Mouse (Mus musculus) liver, embryonic 16.5 days (tissue): ENCODE data around the gene Dram1. TPM values are rescaled to one million over a fixed set of nuclear protein-coding genes. Genes with fewer than 3 reads are reported as not detected.

Experiments used
- ATAC-seq: fragments of 200-750 bp; cut with Nextera tagmentation; 2 replicates; pipeline ENCODE4 v1.8.0; 2017; ENCODE audit warnings: low read depth, mild to moderate bottlenecking, moderate number of reproducible peaks, moderate library complexity
- H3K27ac ChIP-seq: fragments of 300-500 bp; sonication (generic); 2 replicates; pipeline ENCODE4 v1.5.1; 2014; ENCODE audit warnings: mild to moderate bottlenecking, low read length
- H3K27me3 ChIP-seq: fragments of 300-500 bp; sonication (generic); 2 replicates; pipeline ENCODE4 v1.6.1; 2014; ENCODE audit warnings: low read depth, low read length, mixed read lengths; ENCODE audit not compliant: control insufficient read depth, insufficient read depth
- H3K36me3 ChIP-seq: fragments of 300-500 bp; sonication (generic); 2 replicates; pipeline ENCODE4 v1.6.1; 2014; ENCODE audit warnings: mild to moderate bottlenecking; ENCODE audit not compliant: control insufficient read depth, insufficient read depth
- H3K4me1 ChIP-seq: fragments of 300-500 bp; sonication (generic); 2 replicates; pipeline ENCODE4 v1.6.1; 2014; ENCODE audit warnings: low read depth, low read length, mixed read lengths; ENCODE audit not compliant: control insufficient read depth
- H3K4me2 ChIP-seq: fragments of 300-500 bp; sonication (generic); 2 replicates; pipeline ENCODE4 v1.6.1; 2014; ENCODE audit warnings: low read depth, low read length, mixed read lengths
- H3K4me3 ChIP-seq: fragments of 300-500 bp; sonication (generic); 2 replicates; pipeline ENCODE4 v1.5.1; 2014; ENCODE audit warnings: low read depth, mild to moderate bottlenecking, low read length
- H3K9ac ChIP-seq: fragments of 300-500 bp; sonication (generic); 2 replicates; pipeline ENCODE4 v1.6.1; 2014; ENCODE audit warnings: low read depth, low read length
- H3K9me3 ChIP-seq: fragments of 300-500 bp; sonication (generic); replicated peaks from 2 replicates; pipeline ENCODE4 v1.6.1; 2016; ENCODE audit warnings: low read length; ENCODE audit not compliant: control insufficient read depth
- WGBS: fragments of 180-500 bp; shearing (Covaris S2); extraction: QIAGEN DNeasy Blood & Tissue Kit; methylation state at CpG from one replicate; pipeline ENCODE4 v1.1.7; 2014; ENCODE audit not compliant: insufficient replicate concordance; 5-methylcytosine and 5-hydroxymethylcytosine counted together
- polyA plus RNA-seq: library from polyadenylated mRNA; unstranded; fragments of >200 nt; fragmentation: Nextera tagmentation; extraction: Ambion mirVana; gene quantifications from 2 replicates; pipeline ENCODE4 v1.2.1, GENCODE M21; 2015

Gene Dram1
- polyA plus RNA-seq, 1 experiment from 2014 or later, result 2.5 TPM

DNA sequence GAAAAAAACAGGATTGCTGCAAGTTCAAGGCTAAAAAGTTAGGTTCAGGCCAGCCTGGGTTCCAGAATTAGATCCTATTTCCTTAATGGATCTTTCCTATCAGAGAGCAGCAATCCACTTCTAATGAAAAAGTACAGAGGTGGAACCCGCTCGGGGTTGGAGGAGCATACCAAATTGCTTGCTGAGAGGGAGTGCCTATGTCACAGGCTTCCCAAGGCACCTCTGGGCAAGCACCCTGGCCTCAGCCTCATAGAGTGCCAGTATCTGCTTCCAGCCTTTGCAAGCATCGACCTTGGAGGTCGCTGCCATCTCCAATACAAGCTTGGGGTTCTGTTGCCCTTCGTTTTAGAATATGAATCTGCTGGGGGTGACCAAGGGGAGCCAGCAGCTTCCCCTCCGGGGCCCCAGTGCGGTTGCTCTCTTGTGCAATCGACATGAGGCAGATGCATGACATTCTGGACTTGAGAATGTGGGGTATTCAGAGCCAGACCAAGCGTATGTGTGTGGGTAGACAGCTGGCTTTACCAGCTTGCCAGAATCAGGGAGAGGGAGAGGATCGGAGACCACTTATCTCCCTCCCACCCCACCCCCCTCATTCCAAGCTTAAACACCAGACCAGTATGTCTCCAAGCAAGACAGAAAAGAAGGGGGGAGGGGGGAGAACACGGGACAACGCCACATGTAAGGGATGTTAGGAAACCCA lies 58.0 kb downstream of the Dram1 start:
- Histone ChIP-seq H3K27ac (no peak overlapping the region), H3K4me2 (no peak overlapping the region)
- ATAC-seq, result no peak

DNA sequence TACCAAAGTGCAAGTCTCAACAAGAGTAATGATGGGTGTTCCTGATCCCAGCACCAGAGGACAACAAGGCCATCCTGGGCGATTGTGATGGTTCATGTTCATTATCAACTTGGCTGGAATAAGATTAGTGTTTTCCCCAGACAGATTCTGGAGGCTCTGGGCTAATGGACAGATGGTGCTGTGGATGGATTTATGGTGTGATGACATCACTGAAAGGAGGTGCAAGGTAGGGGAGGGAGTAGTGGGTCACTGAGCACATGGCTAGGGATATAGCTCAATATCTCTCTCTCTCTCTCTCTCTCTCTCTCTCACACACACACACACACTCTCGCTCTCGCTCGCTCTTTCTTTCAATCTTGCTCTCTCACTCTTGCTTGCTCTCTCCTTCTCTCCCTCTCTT lies 60.7 kb downstream of the Dram1 start:
- no peaks in the 10 kb centered on the region; the same call in 1 of the 2 replicates for H3K4me1 ChIP-seq
- WGBS, result 62% methylated on average over 4 of the region's 4 CpGs

More for the DNA sequence above, 58.0 kb downstream of the Dram1 start:
- WGBS, result 41% methylated on average over 12 of the region's 12 CpGs
- no peak overlapping the region for H3K4me3 ChIP-seq
- H3K27me3 ChIP-seq, result no peaks in the 10 kb centered on the region
- no peaks in the 10 kb centered on the region for H3K36me3 ChIP-seq
- H3K9me3 ChIP-seq, result no peaks in the 10 kb centered on the region
- no peak overlapping the region for H3K9ac ChIP-seq
- H3K4me1 ChIP-seq, result no peaks in the 10 kb centered on the region; the same call in 1 of the 2 replicates

DNA sequence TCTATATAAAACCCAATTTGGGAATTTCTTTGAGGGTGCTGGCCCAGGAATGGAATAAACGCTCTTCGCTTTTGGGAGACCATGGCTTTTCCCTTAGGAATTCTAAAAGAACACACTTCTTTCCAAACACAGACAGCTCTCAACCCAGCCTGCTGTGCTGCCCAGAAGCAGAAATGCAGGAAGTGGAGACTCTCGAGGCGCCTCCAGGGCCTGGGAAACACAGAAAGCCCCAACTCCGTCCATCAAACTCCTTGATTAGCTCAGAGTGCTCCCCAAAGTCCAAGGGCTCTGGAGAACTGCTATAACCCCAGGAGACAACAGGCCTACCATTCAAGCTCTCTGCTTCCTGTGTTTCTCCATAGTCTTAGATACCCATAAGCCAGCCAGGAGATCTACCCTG lies 61.7 kb downstream of the Dram1 start:
- Histone ChIP-seq H3K9ac (no peak overlapping the region), H3K36me3 (no peaks in the 10 kb centered on the region), H3K4me3 (no peak overlapping the region), H3K4me1 (no peaks in the 10 kb centered on the region; the same call in 1 of the 2 replicates), H3K27me3 (no peaks in the 10 kb centered on the region), H3K27ac (no peak overlapping the region), H3K9me3 (no peaks in the 10 kb centered on the region), H3K4me2 (no peak overlapping the region)
- WGBS, result 61% methylated on average over 5 of the region's 5 CpGs
- ATAC-seq, result no peak

More for the DNA sequence above, 60.7 kb downstream of the Dram1 start:
- no peak overlapping the region for H3K4me3 ChIP-seq
- no peak overlapping the region for H3K4me2 ChIP-seq
- no peak for ATAC-seq
- no peaks in the 10 kb centered on the region for H3K27me3 ChIP-seq
- H3K27ac ChIP-seq, result no peak overlapping the region
- no peaks in the 10 kb centered on the region for H3K36me3 ChIP-seq
- H3K9me3 ChIP-seq, result no peaks in the 10 kb centered on the region
- H3K9ac ChIP-seq, result no peak overlapping the region

DNA sequence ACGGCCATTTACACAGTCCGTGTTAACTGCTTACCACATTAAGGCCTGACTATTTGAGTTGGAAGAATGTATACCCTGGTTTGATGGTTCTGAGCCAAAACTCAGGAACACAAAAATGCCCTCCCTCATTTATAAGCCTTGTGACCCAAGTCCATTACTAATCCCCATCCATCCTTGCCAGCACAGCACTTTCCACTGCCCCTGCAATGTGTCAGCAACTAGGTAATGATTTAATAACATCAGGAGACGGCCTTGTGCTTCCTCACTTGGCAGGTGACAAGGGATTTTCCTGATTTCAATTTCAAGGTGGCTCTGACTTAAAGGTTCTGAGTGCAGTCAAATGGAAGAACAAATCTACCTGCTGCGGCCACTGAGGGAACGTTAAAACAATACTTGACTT lies 64.0 kb downstream of the Dram1 start:
- Histone ChIP-seq H3K4me2 (no peak overlapping the region), H3K4me1 (no peaks in the 10 kb centered on the region), H3K36me3 (no peaks in the 10 kb centered on the region), H3K27ac (no peak overlapping the region), H3K9ac (no peak overlapping the region), H3K27me3 (no peaks in the 10 kb centered on the region), H3K9me3 (no peaks in the 10 kb centered on the region), H3K4me3 (no peak overlapping the region)
- no peak for ATAC-seq
- 75% methylated on average over 5 of the region's 5 CpGs for WGBS

DNA sequence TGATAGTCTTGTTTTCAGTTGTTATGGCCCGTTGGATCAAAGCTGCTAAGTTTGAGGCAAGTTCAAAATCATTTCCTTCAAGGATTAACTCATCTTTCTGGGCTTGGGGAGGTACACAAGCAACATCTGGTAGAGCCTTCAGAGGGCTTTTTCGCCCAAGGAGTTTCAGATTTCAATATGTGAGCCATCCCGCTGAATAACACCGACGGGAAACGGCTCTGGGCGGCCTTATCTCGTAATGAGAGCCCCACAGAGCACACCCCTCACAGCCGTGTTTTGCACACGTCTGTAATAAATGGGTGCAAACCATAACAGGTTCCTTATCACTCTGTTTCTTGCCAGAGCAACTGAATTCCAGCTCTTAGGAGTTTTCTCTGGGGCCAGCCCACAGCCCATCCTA lies 69.0 kb downstream of the Dram1 start:
- no peak for ATAC-seq
- Histone ChIP-seq H3K27ac (no peak overlapping the region), H3K36me3 (no peaks in the 10 kb centered on the region), H3K27me3 (no peaks in the 10 kb centered on the region), H3K4me1 (no peaks in the 10 kb centered on the region), H3K4me2 (no peak overlapping the region), H3K9me3 (no peaks in the 10 kb centered on the region), H3K9ac (no peak overlapping the region), H3K4me3 (no peak overlapping the region)
- 63% methylated on average over 10 of the region's 10 CpGs for WGBS

DNA sequence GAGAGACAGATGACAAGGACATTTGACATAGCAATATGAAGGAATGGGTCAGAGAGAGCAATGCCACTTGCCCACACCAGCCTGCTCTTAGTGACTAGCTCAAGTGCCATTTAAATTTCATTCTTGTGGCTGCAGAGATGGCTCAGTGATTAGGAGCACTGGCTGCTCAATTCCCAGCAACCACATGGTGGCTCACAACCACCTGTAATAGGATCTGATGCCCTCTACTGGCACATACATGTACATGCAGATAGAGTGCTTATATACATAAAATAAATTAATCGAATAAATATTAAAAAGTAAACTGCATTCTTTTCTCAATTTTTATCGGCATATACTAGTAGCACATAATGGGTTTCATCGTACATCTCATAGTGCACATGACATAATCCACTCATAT lies 72.6 kb downstream of the Dram1 start:
- 81% methylated on average over 3 of the region's 3 CpGs for WGBS
- Histone ChIP-seq H3K27me3 (no peaks in the 10 kb centered on the region), H3K4me1 (no peaks in the 10 kb centered on the region), H3K27ac (no peak overlapping the region), H3K9ac (no peak overlapping the region), H3K9me3 (no peaks in the 10 kb centered on the region), H3K36me3 (no peaks in the 10 kb centered on the region), H3K4me2 (no peak overlapping the region), H3K4me3 (no peak overlapping the region)
- ATAC-seq, result no peak

- Histone ChIP-seq H3K4me3 (no peak overlapping the region), H3K9ac (no peak overlapping the region), H3K4me1 (no peaks in the 10 kb centered on the region), H3K27me3 (no peaks in the 10 kb centered on the region), H3K36me3 (no peaks in the 10 kb centered on the region), H3K27ac (no peak overlapping the region), H3K9me3 (no peaks in the 10 kb centered on the region), H3K4me2 (no peak overlapping the region)
- WGBS, result under 1% methylated on average over 4 of the region's 4 CpGs
- no peak for ATAC-seq
Measured at GRCm38 (mm10) chr10:88304302-88304701, 74.6 kb downstream of the Dram1 start.

GRCm38 (mm10) chr10:88303079-88303478 lies 75.8 kb downstream of the Dram1 start:
- no peak for ATAC-seq
- H3K4me3 ChIP-seq, result no peak overlapping the region
- no peaks in the 10 kb centered on the region for H3K4me1 ChIP-seq
- H3K36me3 ChIP-seq, result no peaks in the 10 kb centered on the region
- no peak overlapping the region for H3K9ac ChIP-seq
- H3K9me3 ChIP-seq, result no peaks in the 10 kb centered on the region
- 70% methylated on average over 11 of the region's 11 CpGs for WGBS
- no peak overlapping the region for H3K27ac ChIP-seq
- no peaks in the 10 kb centered on the region for H3K27me3 ChIP-seq
- H3K4me2 ChIP-seq, result no peak overlapping the region

- Histone ChIP-seq H3K4me3 (no peak overlapping the region), H3K4me1 (no peaks in the 10 kb centered on the region), H3K9ac (no peak overlapping the region), H3K9me3 (no peaks in the 10 kb centered on the region), H3K36me3 (no peaks in the 10 kb centered on the region), H3K4me2 (no peak overlapping the region), H3K27me3 (no peaks in the 10 kb centered on the region), H3K27ac (no peak overlapping the region)
- 66% methylated on average over 6 of the region's 6 CpGs for WGBS
- no peak for ATAC-seq
Measured at GRCm38 (mm10) chr10:88301802-88302470, 76.9 kb downstream of the Dram1 start.
